Mouse (Mus musculus) intestine, embryonic 16.5 days (tissue): ENCODE measurements around the gene Dnph1. TPM values are rescaled to one million over a fixed set of nuclear protein-coding genes. Genes with fewer than 3 reads are reported as not detected.
A peak's percentile ranks its signal among the peaks of the same experiment; 100 is the strongest.

ENCODE experiments used
- ATAC-seq: fragments of 200-750 bp; cut with Nextera tagmentation; 2 replicates; pipeline ENCODE4 v1.8.0; 2017; ENCODE audit warnings: moderate TSS enrichment, moderate library complexity
- H3K27ac ChIP-seq: fragments of 300-500 bp; sonication (generic); 2 replicates; pipeline ENCODE4 v1.5.1; 2014; ENCODE audit warnings: mild to moderate bottlenecking, low read length
- H3K27me3 ChIP-seq: fragments of 300-500 bp; sonication (generic); replicated peaks from 2 replicates; pipeline ENCODE4 v1.6.1; 2014; ENCODE audit warnings: low read length, control low read depth, mixed read lengths; ENCODE audit not compliant: control insufficient read depth, insufficient read depth
- H3K36me3 ChIP-seq: fragments of 300-500 bp; sonication (generic); 2 replicates; pipeline ENCODE4 v1.6.1; 2014; ENCODE audit warnings: low read length, control low read depth; ENCODE audit not compliant: control insufficient read depth, insufficient read depth
- H3K4me1 ChIP-seq: fragments of 300-500 bp; sonication (generic); 2 replicates; pipeline ENCODE4 v1.6.1; 2014; ENCODE audit warnings: low read length, control low read depth, mixed read lengths; ENCODE audit not compliant: control insufficient read depth, insufficient read depth
- H3K4me2 ChIP-seq: fragments of 300-500 bp; sonication (generic); 2 replicates; pipeline ENCODE4 v1.6.1; 2014; ENCODE audit warnings: low read depth, low read length, control low read depth
- H3K4me3 ChIP-seq: fragments of 300-500 bp; sonication (generic); 2 replicates; pipeline ENCODE4 v1.5.1; 2014; ENCODE audit warnings: mild to moderate bottlenecking, low read length
- H3K9ac ChIP-seq: fragments of 300-500 bp; sonication (generic); 2 replicates; pipeline ENCODE4 v1.6.1; 2014; ENCODE audit warnings: low read depth, low read length
- H3K9me3 ChIP-seq: fragments of 300-500 bp; sonication (generic); 2 replicates; pipeline ENCODE4 v1.6.1; 2016; ENCODE audit warnings: low read length, control low read depth; ENCODE audit not compliant: control insufficient read depth
- WGBS: fragments of 180-500 bp; shearing (Covaris S2); extraction: QIAGEN DNeasy Blood & Tissue Kit; methylation state at CpG from one replicate; pipeline ENCODE4 v1.1.7; 2014; 5-methylcytosine and 5-hydroxymethylcytosine counted together
- polyA plus RNA-seq: library from polyadenylated mRNA; unstranded; fragments of >200 nt; fragmentation: Nextera tagmentation; extraction: Ambion mirVana; gene quantifications from 2 replicates; pipeline ENCODE4 v1.2.1, GENCODE M21; 2015

The Dnph1 gene
- polyA plus RNA-seq, 1 experiment from 2014 or later = 45.1 TPM

DNA sequence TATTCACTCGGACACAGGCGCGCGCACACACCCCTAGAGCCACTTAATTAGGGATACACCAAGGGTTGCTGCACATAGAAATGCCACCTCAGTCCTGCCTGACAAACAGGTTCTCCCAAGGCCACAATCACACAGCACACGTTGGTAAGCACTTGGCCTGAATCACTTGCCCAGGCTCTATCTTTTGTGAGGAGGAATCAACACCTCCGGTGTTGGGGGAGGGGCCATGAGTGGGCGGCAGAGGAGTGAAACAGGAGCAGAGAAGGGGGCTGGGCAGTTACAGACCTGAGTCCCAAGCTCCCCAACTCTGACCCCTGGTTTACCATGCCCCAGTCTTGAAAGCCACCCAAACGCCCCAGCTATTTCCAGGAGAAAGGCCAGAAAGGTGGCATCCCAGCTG is 50.5 kb downstream of the Dnph1 start:
- no peak overlapping the region for H3K27ac ChIP-seq
- H3K9ac ChIP-seq = no peak overlapping the region
- H3K27me3 ChIP-seq = no peaks in the 10 kb centered on the region
- H3K4me2 ChIP-seq = no peak overlapping the region
- no peaks in the 10 kb centered on the region for H3K9me3 ChIP-seq
- 40% methylated on average over 8 of the region's 8 CpGs for WGBS
- peaks cover 14% of the 10 kb centered on the region for H3K4me1 ChIP-seq
- H3K36me3 ChIP-seq = peaks cover 22% of the 10 kb centered on the region
- H3K4me3 ChIP-seq = no peak overlapping the region
- no peak for ATAC-seq

DNA sequence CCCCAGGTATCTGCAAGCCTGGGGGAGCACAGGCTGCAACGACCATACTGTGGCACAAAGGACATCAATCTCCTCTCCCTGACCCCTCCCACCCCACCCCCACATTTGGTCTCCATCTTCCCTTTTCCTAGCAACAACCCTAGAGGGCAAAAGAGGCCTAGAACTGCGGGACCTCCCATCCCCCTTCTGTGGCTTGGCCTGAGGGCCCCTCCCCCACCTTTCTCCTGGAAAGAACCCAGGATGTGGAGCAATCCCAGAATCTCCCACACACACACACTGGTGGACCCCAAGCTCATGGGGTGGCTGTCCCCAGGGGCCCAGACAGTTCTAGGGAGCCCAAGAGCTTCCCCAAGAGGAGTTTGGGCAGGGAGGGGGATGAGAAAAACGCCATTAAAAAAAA is 51.4 kb downstream of the Dnph1 start:
- Histone ChIP-seq H3K4me1 (peaks cover 20% of the 10 kb centered on the region), H3K4me2 (no peak overlapping the region), H3K36me3 (peaks cover 22% of the 10 kb centered on the region), H3K4me3 (no peak overlapping the region), H3K27ac (no peak overlapping the region), H3K9ac (no peak overlapping the region), H3K9me3 (no peaks in the 10 kb centered on the region), H3K27me3 (no peaks in the 10 kb centered on the region)
- 35% methylated on average over 3 of the region's 3 CpGs for WGBS
- no peak for ATAC-seq

- H3K36me3 ChIP-seq = peaks cover 22% of the 10 kb centered on the region
- no peak overlapping the region for H3K9ac ChIP-seq
- no peaks in the 10 kb centered on the region for H3K27me3 ChIP-seq
- no peak overlapping the region for H3K4me3 ChIP-seq
- no peak for ATAC-seq
- no peak overlapping the region for H3K27ac ChIP-seq
- peaks cover 27% of the 10 kb centered on the region for H3K4me1 ChIP-seq
- 67% methylated on average over 11 of the region's 11 CpGs for WGBS
- H3K9me3 ChIP-seq = no peaks in the 10 kb centered on the region
- H3K4me2 ChIP-seq = no peak overlapping the region
Observed at GRCm38 (mm10) chr17:46548741-46549140, 52.2 kb downstream of the Dnph1 start.

DNA sequence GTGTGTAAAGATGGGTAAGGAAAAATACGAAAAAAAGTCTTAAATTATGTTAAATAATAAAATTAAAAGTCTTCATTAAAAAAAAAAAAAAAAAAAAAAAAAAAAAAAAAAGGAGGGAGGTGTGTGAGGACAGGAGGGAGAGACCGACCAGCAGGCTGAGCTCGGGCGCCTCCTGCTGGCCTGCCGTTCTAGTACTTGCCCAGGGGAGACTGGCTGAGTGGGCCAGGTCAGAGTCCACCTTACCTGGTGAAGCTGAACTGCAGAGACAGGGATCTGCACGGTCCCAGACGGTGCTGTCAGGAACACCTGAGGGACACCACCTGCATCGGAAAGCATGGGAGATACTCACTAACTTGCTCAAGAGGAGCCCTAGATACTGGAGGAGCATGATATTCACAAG is 52.7 kb downstream of the Dnph1 start:
- peaks cover 22% of the 10 kb centered on the region for H3K36me3 ChIP-seq
- no peaks in the 10 kb centered on the region for H3K27me3 ChIP-seq

More for the DNA sequence above, 52.7 kb downstream of the Dnph1 start:
- no peak overlapping the region for H3K4me2 ChIP-seq
- H3K9ac ChIP-seq = no peak overlapping the region
- peaks cover 31% of the 10 kb centered on the region for H3K4me1 ChIP-seq
- 0 out of 2 replicates have a peak, but pooled peaks have one; percentile 10 for ATAC-seq
- no peaks in the 10 kb centered on the region for H3K9me3 ChIP-seq
- no peak overlapping the region for H3K27ac ChIP-seq
- H3K4me3 ChIP-seq = no peak overlapping the region
- WGBS = 25% methylated on average over 8 of the region's 8 CpGs

Other genes with a start within 250 kb of the Dnph1 start
- 64.5 and 69.5 TPM in 2 replicates for gene Polr1c, start 248.7 kb upstream of the Dnph1 start, polyA plus RNA-seq
- gene Yipf3, start 248.6 kb upstream of the Dnph1 start, polyA plus RNA-seq = 122 and 123 TPM in 2 replicates
- gene Lrrc73, start 243.2 kb upstream of the Dnph1 start, polyA plus RNA-seq = 0.43 and 0.75 TPM in 2 replicates
- 27.0 and 29.6 TPM in 2 replicates for gene Tjap1, start 213.7 kb upstream of the Dnph1 start, polyA plus RNA-seq
- 0.54 and 0.69 TPM in 2 replicates for gene Dlk2, start 199.3 kb upstream of the Dnph1 start, polyA plus RNA-seq
- 7.9 and 9.0 TPM in 2 replicates for gene Abcc10, start 168.4 kb upstream of the Dnph1 start, polyA plus RNA-seq
- gene Zfp318, start 113.0 kb upstream of the Dnph1 start, polyA plus RNA-seq = 2.3 and 2.8 TPM in 2 replicates
- gene Crip3, start 67.8 kb upstream of the Dnph1 start, polyA plus RNA-seq = 0.16 and 0.35 TPM in 2 replicates
- gene Slc22a7, start 58.3 kb upstream of the Dnph1 start, polyA plus RNA-seq = not detected in 2 replicates
- 0.15 and 0.16 TPM in 2 replicates for gene Ttbk1, start 9.0 kb upstream of the Dnph1 start, polyA plus RNA-seq
- gene Cul9, start 49.7 kb downstream of the Dnph1 start, polyA plus RNA-seq = 2.8 and 3.0 TPM in 2 replicates
- gene Srf, start 59.5 kb downstream of the Dnph1 start, polyA plus RNA-seq = 4.9 and 5.9 TPM in 2 replicates
- 53.2 and 54.4 TPM in 2 replicates for gene Ptk7, start 132.8 kb downstream of the Dnph1 start, polyA plus RNA-seq
- gene Klc4, start 149.3 kb downstream of the Dnph1 start, polyA plus RNA-seq = 93.7 and 104 TPM in 2 replicates
- 164 and 170 TPM in 2 replicates for gene Mrpl2, start 149.5 kb downstream of the Dnph1 start, polyA plus RNA-seq
- gene Cul7, start 153.6 kb downstream of the Dnph1 start, polyA plus RNA-seq = 42.4 and 43.1 TPM in 2 replicates
- 64.8 and 67.4 TPM in 2 replicates for gene Rrp36, start 177.6 kb downstream of the Dnph1 start, polyA plus RNA-seq
- gene Mea1, start 182.1 kb downstream of the Dnph1 start, polyA plus RNA-seq = 164 and 169 TPM in 2 replicates
- gene Klhdc3, start 184.2 kb downstream of the Dnph1 start, polyA plus RNA-seq = 107 and 111 TPM in 2 replicates
- 69.7 and 73.4 TPM in 2 replicates for gene Ppp2r5d, start 208.4 kb downstream of the Dnph1 start, polyA plus RNA-seq
- 17.1 and 20.8 TPM in 2 replicates for gene Pex6, start 214.8 kb downstream of the Dnph1 start, polyA plus RNA-seq
- 8.2 and 10.0 TPM in 2 replicates for gene Gnmt, start 232.5 kb downstream of the Dnph1 start, polyA plus RNA-seq